Mouse (Mus musculus): Measurements from ENCODE around the gene Rapsn.

GRCm38 (mm10) chr2:91066455-91066854, 31.0 kb downstream of the Rapsn start:
- TF ChIP-seq CTCF (IDR thresholded peaks at IDR 0.05 in 2 of 3, conservative IDR thresholded peaks at IDR 0.05 in 1 of 3; ENCODE audit: control insufficient read depth in 1 of 3, insufficient read depth in 1 of 3, low read depth in 2 of 3, low read length in 3 of 3, poor library complexity in 1 of 3, severe bottlenecking in 1 of 3) (no peak), NRF1 (IDR thresholded peaks at IDR 0.05; ENCODE audit: insufficient read depth, low read depth, low read length, poor library complexity, severe bottlenecking) (no peak), GATA1 (IDR thresholded peaks at IDR 0.05; ENCODE audit: low read depth, low read length) (no peak), POLR2AphosphoS5 (IDR thresholded peaks at IDR 0.05; ENCODE audit: borderline replicate concordance, low read depth, low read length) (no peak), POLR2A (IDR thresholded peaks at IDR 0.05; ENCODE audit: control insufficient read depth in 1 of 2, insufficient read depth in 1 of 2, low read depth in 1 of 2, low read length in 2 of 2, poor library complexity in 1 of 2) (no peak), GABPA (IDR thresholded peaks at IDR 0.05; ENCODE audit: low read depth, low read length) (no peak), JUND (IDR thresholded peaks at IDR 0.05; ENCODE audit: low read depth, low read length) (no peak), MAZ (IDR thresholded peaks at IDR 0.05; ENCODE audit: low read depth, low read length) (no peak)

Data from MEL (cell line).